10 mouse cellular contexts compared by ENCODE assay signal in the genomic region with DNA sequence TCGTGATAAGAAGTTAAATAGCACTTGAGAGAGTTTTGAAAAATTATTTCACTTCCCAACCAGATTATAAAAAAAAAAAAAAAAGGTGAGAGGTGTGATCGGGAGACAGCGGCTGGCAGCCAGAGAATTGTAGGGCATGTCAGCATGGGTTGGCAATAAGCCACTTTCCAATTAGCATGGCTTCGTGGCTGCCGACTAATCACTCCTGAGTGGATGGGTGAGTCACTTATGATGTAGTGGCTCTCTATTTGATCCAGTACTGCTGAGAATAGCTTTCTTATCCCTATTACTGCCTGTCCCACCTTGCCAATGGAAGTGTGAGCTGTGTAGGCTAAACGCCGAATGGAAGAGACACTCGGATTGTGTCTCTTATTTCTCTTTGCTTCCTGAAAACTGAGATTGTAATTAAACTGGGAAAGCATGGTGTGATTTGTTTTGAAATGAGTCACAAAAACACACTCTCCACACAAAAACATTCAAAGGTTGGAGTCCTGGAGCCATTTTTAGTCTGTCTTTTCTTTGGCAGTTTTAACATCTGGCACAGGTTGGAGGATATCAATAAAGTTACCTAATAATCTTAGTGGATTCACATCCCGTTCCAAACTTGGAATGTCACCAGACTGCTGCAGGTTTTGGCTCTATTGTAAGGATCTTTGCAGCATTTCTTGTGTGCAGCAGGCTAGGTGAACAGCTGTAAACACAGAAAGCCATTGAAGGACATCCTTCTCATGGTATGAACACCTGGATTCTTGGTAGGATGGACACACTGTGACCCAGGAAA.
DNase-seq lines count a peak whose midpoint lies in the region; ATAC-seq lines count a peak whose summit lies in the region.
"Had no signal": no experiment of that assay in that cellular context is flagged by ENCODE, and none has a peak within 500 bp of the region (broad histone marks: within the 10 kb centered on the region; RNA-seq: fewer than 3 reads in every experiment).

No protein-coding gene starts in this region.

- ATAC-seq in heart, embryonic 14.5 days (ENCODE audit: insufficient number of reproducible peaks, insufficient read depth, low FRiP score, low read depth): no peak; the same call in 1 of the 2 replicates
- ATAC-seq in activated CD4-positive, CD25-positive, alpha-beta regulatory T cell, adult 4 months: no peak

- H3K4me1 ChIP-seq in heart, embryonic 14.5 days (ENCODE audit: control insufficient read depth in 2 of 2, insufficient read depth in 2 of 2, low read length in 2 of 2): peaks cover 29 to 52% of the 10 kb centered on the region in 2 experiments

- no peak overlapping the region for H3K4me3 ChIP-seq in heart, embryonic 14.5 days (ENCODE audit: control insufficient read depth in 1 of 2, insufficient read depth in 1 of 2, low read depth in 1 of 2, low read length in 2 of 2)

- intact Hi-C loops in heart, postnatal 25 days (cut with DNase I): loop anchor here (1.0 to 5.0 kb wide), 3 partner anchors 27 to 208 kb away; no protein-coding TSS in a partner anchor

- H3K9ac ChIP-seq in heart, embryonic 14.5 days (ENCODE audit: low read length): no peak overlapping the region

- H3K4me2 ChIP-seq in heart, embryonic 14.5 days (ENCODE audit: low read length): peak overlapping the region; percentile 36

- H3K27ac ChIP-seq in heart, embryonic 14.5 days (replicated peaks in 1 of 2; ENCODE audit: control insufficient read depth in 1 of 2, insufficient read depth in 1 of 2, low read depth in 2 of 2, low read length in 2 of 2): peak overlapping the region; percentile 69 to 71

- H3K27me3 ChIP-seq in heart, embryonic 14.5 days (ENCODE audit: control insufficient read depth, insufficient read depth, low read length): no peaks in the 10 kb centered on the region

- H3K36me3 ChIP-seq in heart, embryonic 14.5 days (ENCODE audit: control insufficient read depth, insufficient read depth, low read length): no peaks in the 10 kb centered on the region

- peak; percentile 91 for DNase-seq in heart, adult 11 months
- no peak for DNase-seq in heart, postnatal 25 days (ENCODE audit: low spot score)
- peak; percentile 34 for DNase-seq in 3T3-L1 (ENCODE audit: low read depth, low spot score)
- DNase-seq in cerebellum, adult 9-11 months: peak; percentile 68
- no peak for DNase-seq in thymus, adult 18-20 months
- DNase-seq in embryo, embryonic 9.5 days (ENCODE audit: extremely low spot score): no peak
- DNase-seq: gastrocnemius, postnatal 25 days; kidney, postnatal 14 days had no signal

- no peaks in the 10 kb centered on the region for H3K9me3 ChIP-seq in heart, embryonic 14.5 days (ENCODE audit: control insufficient read depth, low read length)

- 20% methylated on average over 9 of the region's 9 CpGs for WGBS in heart, embryonic 14.5 days

Comparison
In these comparisons a context has a peak if more than half of its experiments do, and no peak if none do; other contexts are left out.
1. DNase-seq: peak in heart, adult 11 months (single experiment), 3T3-L1 (single experiment) and cerebellum, adult 9-11 months (single experiment); none in heart, postnatal 25 days (single experiment), thymus, adult 18-20 months (0 of 2) and embryo, embryonic 9.5 days (single experiment).